Mouse (Mus musculus) heart, adult 11 months (tissue): Measurements from ENCODE around the gene Ppp1ca.
A peak's percentile ranks its signal among the peaks of the same experiment; 100 is the strongest.

ENCODE experiments used
- DNase-seq: peaks from one replicate; pipeline ENCODE4 v3.0.0; 2022

Ppp1ca gene

DNA sequence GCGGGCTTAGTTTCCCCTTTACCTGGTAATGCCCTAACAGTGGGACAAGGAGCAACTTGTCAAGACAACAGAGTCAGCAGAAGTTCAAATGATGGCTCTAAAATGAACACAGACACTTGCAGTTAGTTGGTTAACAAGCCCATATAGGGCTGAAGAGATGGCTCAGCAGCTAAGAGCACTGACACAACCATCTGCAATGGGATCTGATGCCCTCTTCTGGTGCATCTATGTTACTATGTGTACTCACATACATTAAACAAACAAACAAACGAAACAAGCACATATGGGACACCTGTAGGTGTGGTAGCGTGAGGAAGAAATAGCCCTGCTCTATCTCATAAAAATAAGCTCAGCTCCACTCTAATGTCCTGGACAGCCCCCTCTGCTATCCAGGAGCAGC, 50.6 kb downstream of the Ppp1ca start:
- DNase-seq, result no peak

DNA sequence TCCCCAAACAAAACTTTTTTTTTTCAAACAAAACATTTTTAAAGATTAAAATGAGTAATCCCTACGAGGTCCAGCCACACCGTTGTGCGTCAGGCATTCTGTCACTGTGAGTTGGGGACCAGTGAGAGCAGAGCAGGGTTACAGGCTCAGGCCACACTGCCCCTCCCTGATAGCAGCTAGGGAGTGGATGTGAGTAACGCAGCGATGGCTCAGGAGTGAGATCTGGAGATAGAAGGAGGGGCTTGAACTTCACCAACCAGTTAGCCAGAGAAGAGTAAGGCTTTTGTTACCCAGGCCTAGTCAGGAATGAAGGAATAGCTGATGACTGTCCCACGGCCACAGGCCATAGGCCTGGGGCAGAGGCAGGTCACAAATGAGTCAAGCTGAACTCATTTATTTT, 52.9 kb downstream of the Ppp1ca start:
- DNase-seq, result peak; percentile 76
